Mouse (Mus musculus) yolk sac, embryonic 10.5 days (tissue): ENCODE results near the gene Fam160a1.

Experiments used
- DNase-seq: peaks from one replicate; pipeline ENCODE4 v3.0.0-alpha.2; 2017; ENCODE audit warnings: low spot score

Fam160a1 gene

GRCm38 (mm10) chr3:85827283-85827682, 10.2 kb upstream of the Fam160a1 start:
- no peak for DNase-seq

- no peak for DNase-seq
Measured at GRCm38 (mm10) chr3:85820839-85821548, 3.9 kb upstream of the Fam160a1 start.

- no peak for DNase-seq
Measured at GRCm38 (mm10) chr3:85819319-85819718, 2.2 kb upstream of the Fam160a1 start.

GRCm38 (mm10) chr3:85814241-85814640, 2.9 kb downstream of the Fam160a1 start:
- peak; percentile 6 for DNase-seq

GRCm38 (mm10) chr3:85813101-85814014, 3.7 kb downstream of the Fam160a1 start:
- peak; percentile 48 for DNase-seq

- DNase-seq, result no peak
Measured at GRCm38 (mm10) chr3:85812010-85812409, 5.1 kb downstream of the Fam160a1 start.

GRCm38 (mm10) chr3:85793166-85793565, 23.9 kb downstream of the Fam160a1 start:
- no peak for DNase-seq

GRCm38 (mm10) chr3:85789748-85790147, 27.3 kb downstream of the Fam160a1 start:
- DNase-seq, result no peak

GRCm38 (mm10) chr3:85786501-85786900, 30.6 kb downstream of the Fam160a1 start:
- no peak for DNase-seq

GRCm38 (mm10) chr3:85780906-85781305, 36.2 kb downstream of the Fam160a1 start:
- DNase-seq, result no peak

GRCm38 (mm10) chr3:85780332-85780731, 36.8 kb downstream of the Fam160a1 start:
- no peak for DNase-seq

GRCm38 (mm10) chr3:85777841-85778240, 39.2 kb downstream of the Fam160a1 start:
- no peak for DNase-seq

GRCm38 (mm10) chr3:85777356-85777755, 39.7 kb downstream of the Fam160a1 start:
- no peak for DNase-seq

- no peak for DNase-seq
Measured at GRCm38 (mm10) chr3:85776707-85777106, 40.4 kb downstream of the Fam160a1 start.

- DNase-seq, result no peak
Measured at GRCm38 (mm10) chr3:85776126-85776525, 41.0 kb downstream of the Fam160a1 start.

GRCm38 (mm10) chr3:85773886-85774285, 43.2 kb downstream of the Fam160a1 start:
- DNase-seq, result peak; percentile 34

- DNase-seq, result no peak
Measured at GRCm38 (mm10) chr3:85773425-85773824, 43.7 kb downstream of the Fam160a1 start.

GRCm38 (mm10) chr3:85764937-85765337, 52.2 kb downstream of the Fam160a1 start:
- no peak for DNase-seq

- no peak for DNase-seq
Measured at GRCm38 (mm10) chr3:85764008-85764834, 52.9 kb downstream of the Fam160a1 start.

GRCm38 (mm10) chr3:85757944-85758343, 59.1 kb downstream of the Fam160a1 start:
- no peak for DNase-seq

- no peak for DNase-seq
Measured at GRCm38 (mm10) chr3:85757435-85757834, 59.7 kb downstream of the Fam160a1 start.

GRCm38 (mm10) chr3:85749348-85749747, 67.7 kb downstream of the Fam160a1 start:
- DNase-seq, result no peak
